Mouse (Mus musculus) right cerebral cortex, postnatal 25 days (tissue): ENCODE measurements at regions not wholly inside any gene's neighbourhood (a gene's known extent, or its start where the extent isn't known, plus 50 kb on each side); places are given as distances from the start of the nearest gene placed in this dataset.

Experiments
- DNase-seq: peaks from one replicate; pipeline ENCODE4 v3.0.0; 2022

- no peak for DNase-seq
Measured at GRCm38 (mm10) chr13:31249525-31249924, 275.5 kb downstream of the Gm5447 start.

- no peak for DNase-seq
Measured at GRCm38 (mm10) chr13:31254016-31254415, 280.0 kb downstream of the Gm5447 start.

- DNase-seq: no peak
Measured at GRCm38 (mm10) chr13:31254744-31255143, 280.7 kb downstream of the Gm5447 start.

DNA sequence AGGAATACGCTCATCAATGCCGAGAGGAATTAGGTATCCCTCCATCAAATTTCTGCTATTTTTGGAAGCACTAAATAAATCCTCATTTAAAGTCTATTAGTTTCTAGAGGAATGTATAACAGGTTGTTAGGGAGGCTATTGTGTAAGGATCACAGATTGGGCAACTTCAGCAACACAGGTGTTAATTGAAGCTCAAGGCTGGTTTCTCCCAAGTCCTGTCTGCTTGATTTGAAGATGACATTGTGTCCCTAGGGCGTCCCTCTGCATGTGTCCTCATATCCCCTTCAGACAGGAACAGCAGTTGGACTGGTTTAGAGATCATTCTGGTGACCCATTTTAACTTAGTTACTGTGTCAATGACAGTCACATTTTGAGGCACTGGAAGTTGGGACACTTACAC, 281.5 kb downstream of the Gm5447 start:
- DNase-seq: no peak

DNA sequence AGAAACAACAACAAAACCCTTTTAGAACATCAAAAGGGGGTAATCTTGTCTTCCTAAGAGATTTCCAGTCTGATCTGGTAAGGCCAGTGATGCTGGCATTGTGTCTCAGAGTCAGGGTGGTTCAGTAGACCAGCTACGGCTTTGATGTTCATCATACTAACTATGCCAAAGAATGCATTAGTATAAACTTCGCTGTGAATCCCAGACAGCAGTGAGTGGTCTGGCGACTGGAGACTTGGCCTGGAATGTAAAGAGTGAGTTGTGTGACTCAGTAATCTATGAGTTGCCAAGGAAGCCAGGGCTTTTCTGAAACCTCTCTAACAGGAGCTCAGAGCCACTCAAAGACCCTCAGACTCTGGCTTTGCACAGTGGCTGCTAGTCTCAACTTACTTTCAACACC, 288.1 kb upstream of the Foxq1 start:
- no peak for DNase-seq

DNA sequence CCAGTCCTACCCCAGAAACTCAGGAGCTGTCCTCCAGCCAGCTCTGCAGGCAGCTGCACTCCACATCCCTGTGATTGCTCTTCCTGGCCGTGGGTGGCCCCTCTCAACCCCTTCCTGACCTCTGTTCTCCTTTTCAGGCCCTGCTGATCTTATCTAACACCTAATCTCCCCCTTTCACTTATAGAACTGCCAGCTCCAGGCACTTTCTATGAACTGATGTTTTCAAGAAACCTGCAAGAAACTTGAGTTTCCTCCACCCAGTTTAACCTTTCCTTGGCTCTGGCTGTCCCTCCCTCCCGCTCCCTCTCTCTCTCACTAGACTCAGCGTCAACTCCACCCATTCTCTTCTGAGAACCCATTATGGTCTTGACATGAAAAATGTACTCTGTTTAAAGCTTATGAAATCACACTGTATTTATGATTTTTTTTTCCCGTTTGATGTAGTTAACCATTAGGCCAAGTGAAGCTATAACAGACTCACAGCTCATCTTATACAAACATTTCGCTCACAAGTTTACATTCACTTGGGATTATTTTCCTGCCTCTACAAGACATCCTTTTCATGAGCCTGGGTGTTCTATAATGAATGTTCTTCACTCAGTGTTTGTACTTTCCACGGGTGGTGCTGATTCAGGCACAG, 279.8 kb upstream of the Foxq1 start:
- DNase-seq: no peak

DNA sequence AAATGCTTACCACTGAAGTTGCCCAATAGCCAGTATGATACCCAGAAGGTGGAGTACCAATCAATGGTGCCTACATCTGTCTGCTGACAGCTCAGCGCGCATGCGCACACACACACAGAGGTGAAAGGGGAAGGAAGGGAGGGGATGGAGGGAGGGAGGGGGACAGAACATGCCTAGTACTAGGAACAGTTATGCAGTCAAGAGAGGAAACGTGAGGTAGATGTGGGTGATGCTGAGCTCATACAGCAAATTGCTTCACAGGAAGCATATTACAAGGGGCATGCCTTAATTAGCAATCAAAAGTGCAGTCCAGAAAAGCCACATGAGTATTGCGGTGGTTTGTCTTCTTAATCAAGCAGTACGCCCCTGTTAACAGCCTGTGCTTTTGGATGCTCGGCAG, 265.3 kb upstream of the Foxq1 start:
- no peak for DNase-seq

DNA sequence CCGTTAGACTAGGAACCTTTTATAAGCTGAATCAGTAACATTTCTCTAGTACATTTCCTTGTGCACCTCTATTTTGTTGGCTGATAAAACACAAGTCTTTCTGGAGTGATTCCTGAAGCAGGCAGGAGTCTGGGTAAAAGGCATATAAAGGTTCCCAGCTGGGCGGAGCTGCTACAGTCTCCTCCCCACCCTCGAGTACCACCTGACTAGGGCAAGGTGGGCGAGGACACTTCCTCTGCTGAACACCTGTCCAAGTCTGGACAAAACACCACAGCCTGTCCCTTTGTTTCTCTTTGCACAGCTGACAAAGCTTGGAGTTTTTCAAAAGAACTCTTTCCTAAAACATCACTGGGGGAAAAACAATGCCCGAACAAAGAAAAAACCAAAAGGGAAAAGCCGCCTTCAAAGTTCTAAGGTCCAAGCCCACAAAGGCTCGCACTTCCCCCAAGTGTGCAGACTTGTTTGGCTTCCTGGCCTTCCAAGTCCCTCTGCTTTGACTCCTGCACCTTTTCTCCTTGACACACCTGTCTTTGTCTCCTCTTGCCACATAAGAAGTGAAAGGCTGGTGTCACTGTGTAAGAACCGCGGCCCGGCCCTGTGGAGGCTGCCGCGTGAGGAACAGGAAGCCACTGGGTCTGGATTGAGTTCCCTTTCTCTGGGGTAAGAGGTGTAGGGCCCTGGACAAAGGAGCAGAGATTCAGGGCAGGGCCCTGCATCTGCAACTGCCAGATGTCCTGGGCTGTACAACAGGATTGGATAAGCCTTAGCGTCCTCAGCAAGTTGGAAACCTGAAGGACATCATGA, 263.1 kb upstream of the Foxq1 start:
- DNase-seq: no peak

GRCm38 (mm10) chr13:31294011-31294410, 261.9 kb upstream of the Foxq1 start:
- DNase-seq: no peak

- DNase-seq: no peak
Measured at GRCm38 (mm10) chr13:31303194-31303593, 252.7 kb upstream of the Foxq1 start.

GRCm38 (mm10) chr13:31304286-31304865, 251.6 kb upstream of the Foxq1 start:
- DNase-seq: no peak

GRCm38 (mm10) chr13:31309083-31309621, 246.8 kb upstream of the Foxq1 start:
- no peak for DNase-seq

DNA sequence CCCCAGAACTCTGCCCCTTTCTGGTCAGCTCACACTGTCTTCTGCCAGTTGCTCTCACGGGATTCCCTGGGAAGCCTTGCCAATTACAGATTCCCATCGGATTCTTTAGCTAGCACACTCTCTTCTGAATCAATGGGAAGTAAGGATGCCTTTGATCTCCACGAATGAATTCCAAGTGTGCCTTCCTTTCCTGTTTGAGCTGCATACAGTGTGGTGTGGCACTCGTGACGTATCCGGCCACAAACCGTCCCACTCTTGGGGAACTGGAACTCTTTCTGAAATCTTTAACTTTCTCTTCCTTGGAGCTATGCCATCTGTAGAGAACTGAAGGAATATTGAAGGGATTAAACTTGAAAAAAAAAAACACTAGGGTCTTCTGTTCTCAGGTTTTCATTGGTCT, 243.2 kb upstream of the Foxq1 start:
- DNase-seq: no peak

DNA sequence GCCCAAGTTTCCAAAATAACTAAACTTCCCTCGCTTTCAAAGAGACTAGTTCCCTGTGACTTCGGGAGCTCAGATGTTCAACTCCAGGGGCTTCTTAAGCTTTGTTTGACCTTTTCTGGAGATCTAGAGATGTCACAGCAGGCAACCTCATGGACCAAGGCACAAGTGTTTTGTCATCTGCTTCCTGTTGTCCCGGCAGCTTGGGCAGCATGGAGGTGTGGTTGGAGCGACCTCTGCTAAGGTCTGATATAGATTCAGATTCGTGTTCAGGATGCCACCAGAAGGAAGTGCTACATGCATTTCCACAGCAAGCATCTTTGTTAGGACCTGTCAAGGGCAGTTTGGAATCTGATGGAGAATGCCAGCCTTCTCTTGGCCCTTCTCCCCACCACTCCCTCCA, 242.1 kb upstream of the Foxq1 start:
- DNase-seq: no peak

DNA sequence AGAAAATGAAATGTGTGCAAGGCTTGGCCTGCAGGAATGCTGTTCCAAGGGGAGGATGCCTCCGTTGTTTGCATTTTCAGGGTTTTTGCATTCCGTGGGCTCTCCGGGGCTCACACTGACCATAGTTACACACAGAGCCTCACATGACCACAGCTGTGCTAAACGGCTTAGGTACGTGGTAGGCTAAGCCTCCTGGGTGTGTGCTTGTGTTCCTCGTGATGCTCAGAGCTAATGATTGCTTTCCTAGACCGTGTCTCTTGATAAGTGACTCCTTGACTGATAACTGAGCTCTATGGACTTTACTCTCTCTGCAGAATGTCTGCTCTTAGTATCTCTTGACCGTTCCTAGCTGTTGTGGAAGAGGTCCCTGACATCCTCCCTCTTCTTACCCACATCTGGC, 238.9 kb upstream of the Foxq1 start:
- DNase-seq: no peak

GRCm38 (mm10) chr13:31318008-31318407, 237.9 kb upstream of the Foxq1 start:
- DNase-seq: no peak

DNA sequence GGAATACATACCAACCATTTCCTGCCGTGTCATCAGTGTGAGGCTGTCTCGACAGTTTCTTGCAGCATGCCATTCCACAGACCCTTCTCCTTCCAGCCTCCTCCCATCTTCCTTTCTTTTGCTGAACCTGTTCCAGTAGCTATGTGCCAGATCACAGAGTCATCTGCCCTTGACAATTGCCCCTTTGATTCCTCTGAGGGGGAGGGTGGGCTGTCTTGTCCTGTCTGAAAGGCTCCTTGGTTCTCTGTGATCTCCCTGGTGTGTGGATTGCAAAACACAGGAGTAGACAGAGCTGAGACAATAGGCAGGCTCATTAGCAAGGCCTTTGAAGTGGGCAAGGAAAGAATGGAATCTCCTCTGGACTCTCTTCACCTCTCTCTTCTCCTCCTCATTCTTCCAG, 234.5 kb upstream of the Foxq1 start:
- DNase-seq: no peak

- no peak for DNase-seq
Measured at GRCm38 (mm10) chr13:31326269-31326851, 229.6 kb upstream of the Foxq1 start.

DNA sequence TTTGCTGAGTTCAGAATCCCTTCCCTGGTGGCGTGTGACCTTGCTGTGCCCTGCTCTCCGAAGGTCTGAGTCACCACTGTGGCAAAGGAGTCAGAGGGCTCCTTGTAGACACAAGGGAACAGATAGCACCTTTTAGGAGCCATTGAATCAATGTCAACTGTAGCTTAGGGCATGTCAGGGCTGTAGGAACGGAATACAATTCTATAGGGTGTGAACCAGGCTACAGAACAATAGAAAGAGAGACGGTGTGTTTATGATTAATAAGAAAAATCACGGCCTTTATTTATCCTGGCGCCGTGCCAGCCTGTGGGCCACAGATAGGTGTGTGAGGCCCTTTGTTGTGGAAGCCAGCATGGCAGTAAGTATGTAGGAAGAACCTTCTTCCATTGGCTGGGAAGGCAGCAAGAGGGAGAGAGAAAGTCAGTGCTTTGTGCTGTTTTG, 228.4 kb upstream of the Foxq1 start:
- DNase-seq: no peak

DNA sequence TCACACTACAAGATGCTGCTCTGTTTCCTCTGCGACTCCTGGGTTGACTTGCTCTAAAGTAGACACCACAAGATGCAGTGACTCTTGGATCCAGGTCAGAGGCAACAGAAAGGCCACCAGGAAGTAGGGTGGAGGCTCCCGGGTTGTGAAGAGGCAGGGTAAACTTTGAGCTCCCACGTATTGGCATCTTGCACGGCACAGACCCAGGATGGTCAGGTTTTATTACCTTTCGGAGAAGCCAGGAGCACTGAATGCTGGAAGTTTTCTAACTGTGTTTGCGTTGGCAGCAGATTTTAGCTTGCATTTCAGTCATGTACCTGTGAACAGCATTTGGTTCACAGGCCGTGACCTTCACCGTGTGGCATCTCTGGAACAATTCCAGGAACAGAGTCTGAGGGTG, 227.2 kb upstream of the Foxq1 start:
- no peak for DNase-seq

- no peak for DNase-seq
Measured at GRCm38 (mm10) chr13:31330731-31331130, 225.2 kb upstream of the Foxq1 start.

DNA sequence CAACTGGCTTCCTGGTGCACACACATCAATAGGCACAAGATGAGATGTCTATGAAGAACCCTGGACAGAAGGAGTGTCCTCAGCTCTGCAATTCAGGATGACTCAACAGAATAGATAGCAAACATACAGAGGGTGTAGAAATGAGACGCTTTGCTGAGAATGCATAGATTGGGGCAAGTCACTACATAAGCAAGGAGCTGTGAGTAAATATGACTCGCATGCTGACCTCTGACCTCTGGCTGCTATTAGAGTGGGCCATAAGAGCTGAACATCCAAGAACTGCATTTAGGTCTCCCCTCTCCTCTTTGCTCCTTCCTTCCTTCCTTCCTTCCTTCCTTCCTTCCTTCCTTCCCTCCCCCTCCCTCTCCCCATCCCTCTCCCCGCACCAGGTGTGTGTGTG, 221.0 kb upstream of the Foxq1 start:
- DNase-seq: no peak

- DNase-seq: no peak
Measured at GRCm38 (mm10) chr13:31337631-31338030, 218.3 kb upstream of the Foxq1 start.

GRCm38 (mm10) chr13:31339386-31339785, 216.5 kb upstream of the Foxq1 start:
- DNase-seq: no peak
